Mouse (Mus musculus) cerebellum, adult 11-12 months (tissue): ENCODE measurements around the gene Pgs1.

Experiments
- DNase-seq: peaks from one replicate; pipeline ENCODE4 v3.0.0; 2022

Gene Pgs1

DNA sequence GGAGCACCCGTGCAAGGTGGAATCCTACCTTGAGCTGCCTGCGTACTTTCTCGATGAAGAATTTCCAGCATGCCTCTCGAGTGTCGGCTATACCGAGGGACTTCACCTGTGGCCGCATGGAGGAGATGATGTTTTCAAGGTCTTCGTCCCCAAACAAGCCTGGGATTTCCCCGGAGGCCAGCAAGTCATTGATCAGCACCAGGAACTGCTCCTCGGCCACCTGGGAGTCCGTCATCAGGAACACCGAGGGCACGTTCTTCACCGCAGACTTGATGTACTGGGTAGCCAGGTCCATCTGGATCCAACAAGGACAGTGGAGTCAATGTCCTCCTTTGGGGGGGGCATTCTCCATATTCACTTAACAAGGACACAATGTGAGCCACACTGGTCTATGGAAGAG is 73.9 kb downstream of the Pgs1 start:
- DNase-seq: no peak

DNA sequence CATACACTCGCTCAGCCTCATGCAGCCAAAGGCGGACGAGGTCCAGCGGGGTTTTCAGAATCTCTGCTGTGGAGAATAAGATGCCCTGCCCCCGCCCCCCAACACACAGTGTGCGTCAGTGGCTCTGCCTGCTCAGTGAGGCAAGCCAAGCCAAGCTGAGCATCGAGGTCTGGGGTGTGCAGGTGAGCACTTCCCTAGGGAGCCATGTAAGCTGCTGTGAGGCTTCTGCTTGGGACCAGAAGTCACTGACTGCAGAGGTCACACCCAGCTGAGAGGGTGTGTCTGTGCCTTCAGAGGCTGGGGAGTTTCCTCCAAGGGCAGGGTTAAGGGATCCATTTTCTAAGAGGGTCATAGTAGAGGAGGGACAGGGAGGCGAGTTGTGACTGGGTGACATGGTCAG is 81.5 kb downstream of the Pgs1 start:
- DNase-seq: no peak

DNA sequence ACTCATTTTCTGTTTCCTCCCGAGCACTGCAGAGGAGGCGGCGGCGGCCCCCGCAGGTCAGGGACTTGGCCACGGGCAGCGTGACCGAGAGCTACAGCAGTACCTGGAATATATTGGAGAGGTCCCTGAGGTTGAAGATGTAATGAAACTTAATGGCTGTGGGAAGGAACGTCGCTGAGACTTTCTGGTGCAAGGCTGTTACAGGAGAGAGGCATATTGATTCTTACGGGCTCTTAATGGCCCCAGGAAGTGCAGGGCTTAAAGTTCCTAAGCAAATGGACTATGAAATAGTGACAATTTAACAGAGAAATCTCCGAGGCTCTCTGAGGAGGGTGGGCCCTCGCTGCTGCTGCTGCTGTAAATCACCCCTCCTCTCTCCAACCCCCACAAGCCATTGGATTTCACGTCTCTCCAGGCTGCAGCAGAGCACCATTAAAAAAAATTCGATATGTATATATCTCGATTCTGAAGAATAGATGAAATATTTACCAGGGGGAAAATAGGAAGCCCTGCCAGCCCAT is 82.8 kb downstream of the Pgs1 start:
- DNase-seq: no peak

DNA sequence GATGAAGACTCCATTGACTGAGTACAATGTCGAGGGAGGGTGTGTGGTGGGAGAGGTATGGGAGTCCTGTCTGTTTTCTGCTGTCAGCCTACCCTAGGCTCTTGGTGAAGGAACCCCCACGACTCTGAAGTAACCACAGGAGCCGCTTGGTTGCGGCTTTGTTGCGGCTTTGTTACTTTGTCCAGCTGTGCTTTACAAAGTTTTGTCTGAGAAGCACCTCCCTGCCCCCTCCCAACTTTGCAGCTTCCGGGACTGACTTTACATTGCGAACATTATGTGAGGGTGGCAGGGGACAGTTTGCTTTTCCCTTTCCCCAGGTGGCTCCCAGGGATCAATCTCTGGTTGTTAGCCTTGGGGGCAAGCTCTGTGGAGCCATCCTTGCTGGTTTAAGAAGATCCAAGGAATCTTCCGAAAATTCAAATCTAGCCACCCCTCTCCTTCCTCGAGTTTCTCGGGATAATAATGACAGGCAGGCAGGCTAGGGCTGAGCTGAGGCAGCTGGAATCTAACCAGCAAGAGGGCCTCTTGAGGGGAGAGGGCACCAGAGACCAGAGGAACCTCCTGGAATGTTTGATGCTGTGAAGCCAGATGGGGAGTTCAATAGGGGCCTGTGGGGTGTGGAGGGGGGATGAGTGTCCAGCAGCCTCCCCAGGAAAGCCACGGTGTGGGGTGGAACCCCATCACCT is 85.3 kb downstream of the Pgs1 start:
- DNase-seq: no peak
